In genomic region chr2:33640978-33641858, GRCm38 (mm10) we compare ENCODE assay signal across 8 mouse cellular contexts. TPM values are rescaled to one million over a fixed set of nuclear protein-coding genes. Genes with fewer than 3 reads are reported as not detected.
DNase-seq lines count a peak whose midpoint lies in the region; ATAC-seq lines count a peak whose summit lies in the region.

No protein-coding gene starts in this region.

- H3K36me3 ChIP-seq in heart, embryonic 11.5 days (ENCODE audit: control insufficient read depth, insufficient read depth, low read length), result no peaks in the 10 kb centered on the region
- H3K36me3 ChIP-seq in kidney, embryonic 15.5 days, result no peaks in the 10 kb centered on the region

- H3K9ac ChIP-seq in heart, embryonic 11.5 days (ENCODE audit: low read depth, low read length), result no peak overlapping the region
- peak overlapping the region; percentile 47; the same call in 1 of the 2 replicates for H3K9ac ChIP-seq in kidney, embryonic 15.5 days

- peaks cover 10% of the 10 kb centered on the region for H3K4me1 ChIP-seq in heart, embryonic 11.5 days (ENCODE audit: control insufficient read depth, insufficient read depth, low read length)
- peaks cover 57% of the 10 kb centered on the region for H3K4me1 ChIP-seq in kidney, embryonic 15.5 days

- ATAC-seq in heart, embryonic 11.5 days (replicated peaks; ENCODE audit: insufficient number of reproducible peaks, low FRiP score, low TSS enrichment), result no peak
- 0 out of 2 replicates have a peak, but pooled peaks have one; percentile 61 for ATAC-seq in kidney, embryonic 15.5 days (replicated peaks; ENCODE audit: low FRiP score)
- ATAC-seq in inflammation-experienced regulatory T-cells, adult 6 months, result no peak

- peak overlapping the region; percentile 46 for H3K4me3 ChIP-seq in heart, embryonic 11.5 days (ENCODE audit: low read depth, low read length)
- H3K4me3 ChIP-seq in kidney, embryonic 15.5 days (replicated peaks), result peak overlapping the region; percentile 54

- no peak overlapping the region for H3K27ac ChIP-seq in heart, embryonic 11.5 days (ENCODE audit: low read depth, low read length)
- H3K27ac ChIP-seq in kidney, embryonic 15.5 days, result no peak overlapping the region

- no peaks in the 10 kb centered on the region for H3K9me3 ChIP-seq in heart, embryonic 11.5 days (replicated peaks; ENCODE audit: control insufficient read depth, low read length)
- no peaks in the 10 kb centered on the region for H3K9me3 ChIP-seq in kidney, embryonic 15.5 days (replicated peaks)

- WGBS in heart, embryonic 11.5 days (ENCODE audit: insufficient replicate concordance), result 1% methylated on average over 52 of the region's 56 CpGs
- 2% methylated on average over 56 of the region's 56 CpGs for WGBS in kidney, embryonic 15.5 days

- H3K27me3 ChIP-seq in heart, embryonic 11.5 days (ENCODE audit: control insufficient read depth, insufficient read depth, low read length), result peaks cover 92% of the 10 kb centered on the region
- peaks cover 99% of the 10 kb centered on the region for H3K27me3 ChIP-seq in kidney, embryonic 15.5 days

- peak overlapping the region; percentile 71 for H3K4me2 ChIP-seq in heart, embryonic 11.5 days
- H3K4me2 ChIP-seq in kidney, embryonic 15.5 days, result peak overlapping the region; percentile 76

- peak; percentile 91 for DNase-seq in ES-CJ7 (ENCODE audit: low read depth, low spot score)
- peak; percentile 86 for DNase-seq in embryo, embryonic 10.5 days (ENCODE audit: low spot score)
- peak; percentile 82 for DNase-seq in mesoderm, embryonic 11.5 days (ENCODE audit: low read depth, low spot score)
- no peak for DNase-seq in left cerebral cortex, adult 11 months (ENCODE audit: low spot score)
- DNase-seq in right cerebral cortex, postnatal 25 days, result no peak

RNA-seq across cellular contexts. Expression of gene Lmx1b, which starts 0.9 kb away (rescaled TPM):
- polyA plus RNA-seq in heart, embryonic 11.5 days (2014; fragmentation: Nextera tagmentation; extraction: Ambion mirVana), result 0.03 TPM in 1 of 2 replicates, not detected in the other
- polyA plus RNA-seq in kidney, embryonic 15.5 days (2015; fragmentation: Nextera tagmentation; extraction: Ambion mirVana), result 1.1 and 1.2 TPM in 2 replicates
- not detected for polyA plus RNA-seq in inflammation-experienced regulatory T-cells, adult 6 months (2017; shearing (Covaris generic))

Comparison
In these comparisons a context has a peak if more than half of its experiments do, and no peak if none do; other contexts are left out.
1. DNase-seq: peak in ES-CJ7 (single experiment), embryo, embryonic 10.5 days (single experiment) and mesoderm, embryonic 11.5 days (single experiment); none in left cerebral cortex, adult 11 months (single experiment) and right cerebral cortex, postnatal 25 days (single experiment).